8 mouse cellular contexts compared by ENCODE assay signal in the genomic region with DNA sequence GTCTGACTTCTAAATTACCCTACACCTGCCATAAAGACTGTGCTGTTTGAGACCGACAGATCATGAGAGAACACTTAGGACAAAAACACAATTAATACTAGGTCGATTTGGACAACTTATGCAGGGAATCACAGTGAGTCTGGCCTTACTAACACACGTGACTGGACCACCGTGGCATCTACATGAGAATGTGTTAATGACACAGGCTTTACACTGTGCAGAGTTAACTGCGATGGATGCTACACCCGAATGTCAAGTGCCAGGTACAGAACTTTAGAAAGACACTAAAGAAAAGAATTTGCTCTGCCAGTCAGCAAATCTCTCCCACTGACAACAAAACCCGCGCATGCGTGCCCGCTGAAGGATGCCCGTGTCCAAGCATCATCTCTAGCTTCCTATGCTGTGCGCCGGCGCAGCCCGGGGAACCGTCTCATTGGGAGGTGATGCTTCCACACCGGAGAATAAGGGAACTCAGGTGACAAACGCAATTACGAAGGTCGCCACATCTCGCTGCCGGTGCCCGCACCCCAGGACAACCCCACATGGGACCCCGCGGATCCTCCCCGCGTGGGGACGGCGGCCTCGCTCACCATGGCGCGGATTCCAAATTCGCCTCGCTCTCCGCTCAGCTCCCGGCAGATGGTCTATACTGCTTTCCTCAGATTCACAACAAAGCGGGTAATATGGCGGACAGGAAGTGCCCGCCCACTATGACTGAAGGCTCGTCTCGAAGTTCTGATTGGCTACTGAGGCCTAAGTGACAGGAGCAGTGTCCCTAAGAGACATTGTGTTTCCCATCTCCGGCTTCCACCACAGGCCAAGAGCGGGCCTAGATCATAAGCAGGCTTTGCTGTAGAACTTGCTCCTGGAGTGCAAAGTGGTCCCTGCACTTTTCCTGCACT. TPM values are rescaled to one million over a fixed set of nuclear protein-coding genes. Genes with fewer than 3 reads are reported as not detected.
DNase-seq lines count a peak whose midpoint lies in the region; ATAC-seq and TF ChIP-seq lines count a peak whose summit lies in the region.
"Not testable (repeated sequence)": the region's sequence is repeated elsewhere in the genome, so short reads cannot be mapped to it uniquely, and the experiment has no call there.

Gene Zfp781, minus strand, starts transcription at position 639 of the 902 bp plus-strand sequence.

- in situ Hi-C loops in Patski (cut with MboI; ENCODE audit: low pct_unique_long_range_greater_than_20kb): not testable (repeated sequence)

- not testable (repeated sequence) for H3K9me3 ChIP-seq in forebrain, embryonic 13.5 days (replicated peaks); heart, embryonic 15.5 days (replicated peaks); limb, embryonic 13.5 days; lung, embryonic 15.5 days; midbrain, embryonic 16.5 days (replicated peaks; ENCODE audit: control insufficient read depth, low read length, poor library complexity, severe bottlenecking); stomach, embryonic 16.5 days (replicated peaks; ENCODE audit: control insufficient read depth, low read length)

- H3K36me3 ChIP-seq in forebrain, embryonic 13.5 days (ENCODE audit: poor library complexity, severe bottlenecking); heart, embryonic 15.5 days; limb, embryonic 13.5 days; lung, embryonic 15.5 days; midbrain, embryonic 16.5 days (ENCODE audit: control insufficient read depth, insufficient read depth, low read length); stomach, embryonic 16.5 days (ENCODE audit: control insufficient read depth, insufficient read depth, low read length): not testable (repeated sequence)

- ATAC-seq in Patski: peak; percentile 67
- peak; percentile 98 for ATAC-seq in forebrain, embryonic 13.5 days
- ATAC-seq in heart, embryonic 15.5 days (replicated peaks; ENCODE audit: insufficient number of reproducible peaks, insufficient read depth, low FRiP score, low read depth): peak; percentile 91
- ATAC-seq in inflammation-experienced regulatory T-cells, adult 6 months: peak; percentile 98
- ATAC-seq in limb, embryonic 13.5 days (ENCODE audit: low FRiP score, low read depth): peak; percentile 98
- peak; percentile 97 for ATAC-seq in lung, embryonic 15.5 days (ENCODE audit: borderline replicate concordance, extremely low read depth, low FRiP score, low TSS enrichment)
- peak; percentile 97 for ATAC-seq in midbrain, embryonic 16.5 days
- peak; percentile 90 for ATAC-seq in stomach, embryonic 16.5 days (ENCODE audit: insufficient read depth, low FRiP score)

- H3K4me2 ChIP-seq in forebrain, embryonic 13.5 days; heart, embryonic 15.5 days; limb, embryonic 13.5 days (replicated peaks); lung, embryonic 15.5 days; midbrain, embryonic 16.5 days (ENCODE audit: low read length); stomach, embryonic 16.5 days (ENCODE audit: low read depth, low read length): not testable (repeated sequence)

- not testable (repeated sequence) for H3K4me3 ChIP-seq in forebrain, embryonic 13.5 days; heart, embryonic 15.5 days; limb, embryonic 13.5 days; lung, embryonic 15.5 days; midbrain, embryonic 16.5 days (ENCODE audit: low read depth, low read length); stomach, embryonic 16.5 days (replicated peaks; ENCODE audit: low read length)

- POLR2A ChIA-PET in Patski (lab: Charles Lee): not testable (repeated sequence)

- not testable (repeated sequence) for TF ChIP-seq CTCF in Patski (IDR thresholded peaks at IDR 0.05)

- H3K27me3 ChIP-seq in Patski; forebrain, embryonic 13.5 days; heart, embryonic 15.5 days; limb, embryonic 13.5 days; lung, embryonic 15.5 days; midbrain, embryonic 16.5 days (ENCODE audit: control insufficient read depth, insufficient read depth, low read depth, low read length); stomach, embryonic 16.5 days (ENCODE audit: control insufficient read depth, insufficient read depth, low read length): not testable (repeated sequence)

- not testable (repeated sequence) for H3K9ac ChIP-seq in forebrain, embryonic 13.5 days; heart, embryonic 15.5 days; limb, embryonic 13.5 days; lung, embryonic 15.5 days; midbrain, embryonic 16.5 days (ENCODE audit: low read depth, low read length); stomach, embryonic 16.5 days (ENCODE audit: low read length)

- CTCF ChIA-PET in Patski (lab: Charles Lee): not testable (repeated sequence)

- H3K27ac ChIP-seq in forebrain, embryonic 13.5 days; heart, embryonic 15.5 days; limb, embryonic 13.5 days; lung, embryonic 15.5 days; midbrain, embryonic 16.5 days (ENCODE audit: low read length); stomach, embryonic 16.5 days (ENCODE audit: low read length): not testable (repeated sequence)

- not testable (repeated sequence) for H3K4me1 ChIP-seq in forebrain, embryonic 13.5 days; heart, embryonic 15.5 days (replicated peaks); limb, embryonic 13.5 days; lung, embryonic 15.5 days; midbrain, embryonic 16.5 days (ENCODE audit: control insufficient read depth, insufficient read depth, low read length); stomach, embryonic 16.5 days (ENCODE audit: control insufficient read depth, insufficient read depth, low read length)

- WGBS in forebrain, embryonic 13.5 days: no CpG with 5 or more reads among the region's 43 CpGs
- WGBS in heart, embryonic 15.5 days: no CpG with 5 or more reads among the region's 43 CpGs
- no CpG with 5 or more reads among the region's 43 CpGs for WGBS in limb, embryonic 13.5 days
- WGBS in lung, embryonic 15.5 days: no CpG with 5 or more reads among the region's 43 CpGs
- WGBS in midbrain, embryonic 16.5 days: no CpG with 5 or more reads among the region's 43 CpGs
- WGBS in stomach, embryonic 16.5 days: no CpG with 5 or more reads among the region's 43 CpGs

- not testable (repeated sequence) for DNase-seq in Patski (ENCODE audit: low read depth, low spot score)

RNA-seq across cellular contexts. Expression of gene Zfp781, which starts in this region (rescaled TPM):
- 0.87 TPM for polyA plus RNA-seq in Patski (2021)
- polyA plus RNA-seq in forebrain, embryonic 13.5 days (2015; fragmentation: Nextera tagmentation; extraction: Ambion mirVana): 3.9 and 5.8 TPM in 2 replicates
- 1.4 and 2.5 TPM in 2 replicates for polyA plus RNA-seq in heart, embryonic 15.5 days (2015; fragmentation: Nextera tagmentation; extraction: Ambion mirVana)
- polyA plus RNA-seq in inflammation-experienced regulatory T-cells, adult 6 months (2017; shearing (Covaris generic)): 1 to 10 TPM; 2.4 to 3.7 (median 3.1) TPM
- 2.9 and 3.9 TPM in 2 replicates for polyA plus RNA-seq in limb, embryonic 13.5 days (2015; fragmentation: Nextera tagmentation; extraction: Ambion mirVana)
- polyA plus RNA-seq in lung, embryonic 15.5 days (2015; fragmentation: Nextera tagmentation; extraction: Ambion mirVana): 2.9 and 5.1 TPM in 2 replicates
- polyA plus RNA-seq in midbrain, embryonic 16.5 days (2015; fragmentation: Nextera tagmentation; extraction: Ambion mirVana): 7.4 and 8.2 TPM in 2 replicates
- polyA plus RNA-seq in stomach, embryonic 16.5 days (2015; fragmentation: Nextera tagmentation; extraction: Ambion mirVana): 2.9 and 3.7 TPM in 2 replicates

Comparison
In these comparisons a context has a peak if more than half of its experiments do, and no peak if none do; other contexts are left out.
1. Peak in ATAC-seq in Patski; RNA of the gene not detected or under 1 TPM.